Mouse (Mus musculus): Measurements from ENCODE around the gene Gm45785.

The Gm45785 gene

GRCm38 (mm10) chr7:140857550-140858505 is 1.7 kb upstream of the Gm45785 start, which contains the start of gene Bet1l:
Gene Bet1l, minus strand, starts transcription at chr7:140857577.
- DNase-seq: no peak

DNA sequence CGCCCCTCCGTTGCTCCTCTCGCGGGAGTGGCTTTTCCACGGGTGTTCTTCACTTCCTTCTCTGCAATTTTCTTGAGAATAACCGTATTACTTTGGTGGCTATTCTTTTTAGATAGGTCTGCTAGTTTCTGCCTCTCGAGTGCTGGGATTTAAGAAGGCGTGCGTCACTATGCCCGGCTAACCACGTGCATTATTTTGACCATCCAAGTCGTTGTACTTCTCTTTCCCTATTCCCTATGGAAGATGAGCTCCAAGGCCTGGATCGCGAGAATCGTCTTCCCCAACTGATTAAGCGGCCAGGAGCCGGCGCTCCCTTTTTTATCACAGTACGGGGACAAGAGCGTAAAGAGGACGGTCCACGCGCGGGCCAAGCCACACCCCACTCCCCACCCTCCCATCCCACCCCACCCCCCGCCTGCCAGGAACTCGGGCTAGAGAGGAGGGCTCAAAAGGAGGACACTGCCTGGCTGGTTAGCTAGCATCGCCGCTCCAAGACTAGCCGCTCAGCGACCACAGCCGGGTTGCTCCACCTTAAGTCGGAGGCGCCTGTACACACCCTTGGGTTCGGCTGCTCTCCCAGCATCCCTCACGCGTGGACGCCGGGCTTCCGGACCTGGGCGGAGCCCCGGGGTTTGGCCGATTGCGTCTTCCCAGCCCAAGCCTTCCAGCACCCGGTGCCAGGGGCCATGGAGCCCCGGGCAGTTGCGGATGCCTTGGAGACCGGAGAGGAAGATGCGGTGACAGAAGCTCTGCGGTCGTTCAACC is 836 bp upstream of the Gm45785 start, which contains the start of gene Ric8a:
TSS of gene Ric8a (plus strand) at position 173 of the 765 bp plus-strand sequence.
- DNase-seq: peak; percentile 89

DNA sequence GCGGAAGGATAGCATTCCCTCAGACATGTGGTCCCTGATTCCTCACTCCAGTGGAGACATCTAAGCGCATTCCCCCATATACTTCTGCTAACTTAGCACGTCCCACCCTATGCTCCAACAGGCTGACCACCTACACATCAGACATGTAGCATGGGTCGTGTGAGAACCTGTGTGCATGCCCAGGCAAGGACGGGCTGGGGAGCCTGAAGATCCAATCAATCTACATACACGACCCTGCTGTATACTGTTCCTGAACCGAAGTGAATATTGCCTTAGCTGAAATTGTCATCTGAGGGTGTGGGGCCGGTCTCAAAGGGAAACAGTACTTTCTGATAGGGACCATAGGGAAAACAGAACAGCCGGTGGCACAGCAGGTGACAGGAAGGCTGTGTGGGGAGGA is 950 bp downstream of the Gm45785 start:
- DNase-seq: no peak

- no peak for DNase-seq
Observed at GRCm38 (mm10) chr7:140854483-140854882, 1.6 kb downstream of the Gm45785 start.

DNA sequence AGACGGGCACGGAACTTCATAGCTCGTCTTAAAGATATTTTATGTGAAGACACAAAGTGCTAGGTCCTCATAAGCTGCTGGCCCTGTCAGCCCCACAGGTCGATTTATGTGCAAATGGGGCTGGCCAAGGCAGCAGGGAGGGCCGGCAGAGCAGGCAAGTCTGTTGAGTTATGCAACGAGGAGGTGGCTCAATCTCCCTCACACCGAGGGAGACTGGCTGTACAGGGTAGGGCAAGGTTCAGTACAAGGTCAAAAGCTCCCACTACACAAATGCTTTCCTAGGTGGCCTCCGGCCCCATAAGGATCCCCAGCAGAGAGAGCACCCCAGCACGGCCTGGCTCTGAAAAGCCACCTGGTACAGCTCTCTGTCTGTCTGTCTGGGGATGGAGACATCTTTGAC is 2.7 kb downstream of the Gm45785 start:
- DNase-seq: no peak

GRCm38 (mm10) chr7:140851916-140852315 is 4.2 kb downstream of the Gm45785 start:
- DNase-seq: no peak

GRCm38 (mm10) chr7:140848591-140848990 is 7.5 kb downstream of the Gm45785 start:
- no peak for DNase-seq

DNA sequence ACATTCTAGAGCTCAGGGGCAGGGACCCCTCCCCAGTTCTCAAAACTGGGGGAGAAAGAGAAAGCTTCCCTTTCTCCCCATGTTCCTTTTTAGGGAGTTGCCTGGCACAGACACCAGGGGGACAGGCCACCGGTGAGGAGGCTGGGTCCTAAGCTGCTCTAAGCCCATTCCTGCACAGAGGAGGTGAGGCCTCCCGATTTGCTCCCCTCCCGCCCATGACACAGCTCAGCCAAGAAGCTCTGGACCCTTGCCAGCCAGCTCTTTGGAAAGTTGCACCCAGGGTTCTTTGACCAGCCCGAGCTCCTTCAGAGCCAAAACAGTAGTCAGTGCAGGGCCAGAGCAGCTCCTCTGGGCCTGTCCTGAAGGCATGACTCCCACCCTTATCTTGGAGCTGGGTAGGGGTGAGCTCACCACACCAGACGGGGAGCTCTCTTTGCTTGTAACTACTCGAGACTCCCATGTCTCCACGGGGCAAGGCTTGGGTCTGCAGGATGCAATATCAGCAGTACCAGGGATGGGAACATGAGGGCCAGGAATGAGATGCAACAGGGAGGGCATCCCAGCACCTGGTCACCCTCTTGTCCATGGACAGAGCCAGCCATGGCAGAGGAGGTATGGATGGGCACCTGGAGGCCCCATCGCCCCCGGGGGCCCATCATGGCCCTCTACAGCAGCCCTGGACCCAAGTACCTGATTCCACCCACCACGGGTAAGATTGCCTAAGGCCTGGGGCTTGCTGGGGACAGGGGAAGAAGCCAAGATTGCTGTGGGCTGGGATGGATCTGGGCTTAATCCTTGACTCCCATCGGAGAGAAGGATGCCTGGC is 8.2 kb downstream of the Gm45785 start, which contains the start of gene Odf3:
TSS of gene Odf3 (plus strand) at position 51 of the 826 bp plus-strand sequence.
- no peak for DNase-seq

- no peak for DNase-seq
Observed at GRCm38 (mm10) chr7:140846676-140847075, 9.5 kb downstream of the Gm45785 start.

DNA sequence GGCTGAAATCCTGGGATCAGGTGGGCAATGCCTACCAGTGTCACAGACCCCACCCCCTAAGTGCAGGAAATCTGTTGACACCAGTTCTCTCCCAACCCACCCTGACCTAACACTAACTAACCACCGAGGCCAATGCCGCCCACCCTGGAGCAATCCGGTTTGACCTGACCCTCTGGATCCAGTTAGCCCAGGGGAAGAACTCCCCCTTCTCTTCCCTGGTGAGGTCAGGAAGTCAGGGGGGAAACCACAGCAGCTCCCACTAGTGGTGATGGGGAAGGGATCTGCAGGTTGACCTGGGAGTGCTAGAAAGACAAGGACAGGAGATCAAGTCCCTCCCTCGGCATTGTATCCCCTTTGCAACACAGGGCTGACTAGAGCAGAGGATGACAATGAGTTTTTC is 10.4 kb downstream of the Gm45785 start:
- DNase-seq: no peak

DNA sequence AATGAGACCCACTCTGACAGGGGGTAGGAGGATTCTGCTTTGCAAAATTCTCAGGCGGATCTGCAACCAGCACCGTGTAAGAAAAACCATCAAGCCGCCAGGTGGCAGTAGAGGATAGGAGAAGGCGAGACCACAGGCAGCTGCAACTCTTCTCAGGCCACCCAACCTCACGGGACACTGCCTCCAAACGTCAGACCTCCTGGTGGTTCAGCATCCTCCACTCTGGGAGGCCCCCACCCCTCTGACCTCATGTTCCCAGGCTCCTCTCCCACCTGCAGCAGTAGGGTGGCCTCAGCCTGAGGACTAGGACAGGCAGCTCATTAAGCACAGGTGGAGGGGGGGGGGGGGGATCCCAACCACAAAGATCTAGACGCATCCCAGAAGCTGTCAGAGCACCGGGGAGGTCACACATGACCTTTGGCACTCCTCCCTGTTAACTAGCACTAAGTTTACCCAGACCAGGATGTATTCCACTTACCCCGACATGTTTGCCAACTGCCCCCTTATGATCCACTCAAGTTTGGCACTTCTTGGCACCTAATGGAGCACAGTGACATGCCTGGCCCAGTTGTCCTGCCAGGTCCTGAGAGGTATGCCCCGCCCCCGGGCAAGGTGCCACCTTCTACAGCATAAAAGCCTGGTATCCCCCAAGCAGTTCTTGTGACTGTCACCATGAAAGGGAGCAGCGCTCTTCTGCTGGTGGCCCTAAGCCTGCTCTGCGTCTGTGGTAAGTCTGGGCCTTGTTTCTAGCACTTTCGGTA is 11.0 kb downstream of the Gm45785 start, which contains the start of gene Scgb1c1:
TSS of gene Scgb1c1 (plus strand) at position 643 of the 761 bp plus-strand sequence.
- peak; percentile 87 for DNase-seq

DNA sequence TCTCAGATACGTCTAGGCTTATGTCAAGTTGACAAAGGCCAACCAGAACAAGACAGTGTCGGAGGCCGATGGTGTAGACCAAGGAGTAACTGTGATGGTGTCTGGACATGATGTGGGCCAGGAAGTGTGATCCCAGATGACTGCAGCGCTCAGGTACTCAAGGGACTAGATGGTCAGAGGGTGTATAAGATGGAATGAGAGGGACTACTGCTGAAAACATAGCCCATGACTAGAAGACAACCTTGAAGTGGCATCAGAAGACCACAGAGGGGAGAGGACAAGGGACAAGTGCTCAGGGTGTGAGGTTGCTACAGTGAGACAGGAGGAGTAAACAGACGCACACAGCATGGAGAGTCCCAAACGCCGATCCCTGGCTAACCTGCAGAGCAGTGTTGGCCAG is 12.3 kb downstream of the Gm45785 start:
- DNase-seq: no peak

DNA sequence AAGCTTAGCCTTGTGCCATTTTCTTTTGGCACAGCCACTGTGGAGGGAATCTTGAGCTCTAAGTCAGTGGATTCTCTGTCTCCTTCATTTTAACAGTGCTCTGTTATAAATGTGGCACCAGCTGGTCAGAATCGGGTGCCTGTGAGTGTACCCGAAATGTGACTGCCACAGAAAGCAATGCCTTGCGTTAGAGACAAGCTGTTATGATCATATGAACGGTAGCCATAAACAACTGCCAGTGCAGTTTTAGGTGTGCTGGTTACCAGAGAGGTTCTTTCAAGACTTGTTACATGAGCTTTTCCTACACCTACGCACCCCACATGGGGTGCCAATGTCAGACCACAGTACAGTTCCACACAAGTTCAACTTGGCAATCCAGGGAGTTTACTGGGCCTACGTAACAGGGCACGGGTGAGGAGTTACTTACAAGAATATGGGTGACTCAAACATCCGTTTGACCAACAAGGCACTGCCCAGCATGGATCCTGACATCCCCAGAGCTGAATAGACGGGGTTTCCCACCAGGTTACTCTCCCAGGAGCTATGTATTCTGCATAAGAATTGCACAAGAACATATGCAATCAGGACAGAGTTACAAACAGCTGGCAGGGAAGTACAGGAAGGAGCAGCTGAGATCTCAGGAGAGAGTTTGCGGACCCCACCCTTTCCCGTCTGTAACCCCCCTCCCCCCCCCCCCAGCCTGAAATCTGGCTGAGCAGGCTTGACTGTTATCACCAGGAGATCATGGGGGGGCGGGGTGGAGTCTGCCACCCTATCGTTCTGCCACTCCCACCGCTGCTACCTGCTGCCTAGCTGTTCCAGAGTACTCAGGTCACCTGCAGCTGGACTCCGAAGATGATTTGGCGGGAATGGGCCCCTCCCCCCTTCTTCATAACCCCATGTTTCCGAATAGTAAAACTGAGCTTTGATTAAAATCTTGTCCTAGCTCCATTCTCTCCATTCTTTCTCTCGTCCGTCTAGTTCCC is 15.1 kb downstream of the Gm45785 start:
- DNase-seq: no peak

GRCm38 (mm10) chr7:140839556-140839955 is 16.6 kb downstream of the Gm45785 start:
- DNase-seq: no peak

GRCm38 (mm10) chr7:140836243-140837115 is 19.7 kb downstream of the Gm45785 start:
- no peak for DNase-seq

DNA sequence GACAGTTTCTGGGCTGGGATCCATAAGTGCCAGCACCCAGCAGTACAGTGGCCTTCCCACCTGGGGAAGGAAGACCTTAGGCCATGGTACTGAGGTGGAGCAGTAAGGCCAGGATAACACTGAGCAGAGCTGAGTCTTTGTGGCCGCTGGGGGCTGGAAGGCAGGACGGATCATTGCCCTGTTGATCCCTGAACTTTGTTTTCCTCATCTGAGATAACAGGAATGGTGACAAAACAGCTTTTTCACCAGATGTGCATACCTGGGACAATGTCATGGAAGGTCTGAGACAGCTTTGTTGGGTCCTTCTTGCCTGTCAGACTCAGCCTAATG is 20.4 kb downstream of the Gm45785 start:
- DNase-seq: no peak

- DNase-seq: no peak
Observed at GRCm38 (mm10) chr7:140834968-140835757, 21.0 kb downstream of the Gm45785 start, which contains the start of gene Urah. Gene Urah, plus strand, starts transcription at chr7:140835018.

GRCm38 (mm10) chr7:140833341-140833740 is 22.8 kb downstream of the Gm45785 start:
- no peak for DNase-seq

DNA sequence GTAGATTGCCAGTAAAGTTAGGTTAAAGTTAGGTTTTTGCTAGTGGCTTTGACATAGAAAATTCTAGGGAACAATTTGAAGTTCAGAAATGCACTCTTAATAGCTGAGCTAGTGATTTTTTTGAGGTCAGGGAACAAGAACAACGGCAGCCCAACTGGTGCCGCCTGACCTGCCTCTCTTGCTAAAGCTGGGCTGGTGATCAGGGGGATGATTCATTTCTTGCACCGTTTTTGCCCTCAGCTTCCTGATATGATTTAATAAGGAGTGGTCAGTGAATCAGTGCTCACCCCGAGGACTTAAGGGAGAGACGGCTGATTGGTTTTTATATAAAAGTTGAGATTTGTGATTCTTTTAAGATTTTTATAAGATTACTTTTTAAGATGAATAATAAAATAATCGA is 24.7 kb downstream of the Gm45785 start:
- no peak for DNase-seq
